Mouse (Mus musculus): Measurements from ENCODE around the gene Erg. TPM values are rescaled to one million over a fixed set of nuclear protein-coding genes. Genes with fewer than 3 reads are reported as not detected.

Gene Erg
- total and polyA plus RNA-seq, 3 experiments = 0.11 to 0.81 (median 0.34) TPM

- Histone ChIP-seq H3K9me3 (replicated peaks; ENCODE audit: low read length) (no peaks in the 10 kb centered on the region), H3K4me2 (ENCODE audit: insufficient read depth, low read depth, poor library complexity, severe bottlenecking) (peak overlapping the region; percentile 18; the same call in 1 of the 2 replicates), H3K79me2 (replicated peaks; ENCODE audit: control insufficient read depth, extremely low read depth, insufficient read depth, poor library complexity, severe bottlenecking) (no peaks in the 10 kb centered on the region), H3K27me3 (replicated peaks) (peaks cover 1% of the 10 kb centered on the region), H3K27ac (ENCODE audit: insufficient read depth, low read depth) (no peak overlapping the region), H3K4me3 (replicated peaks in 1 of 3; ENCODE audit: low read depth in 2 of 3, low read length in 2 of 3, poor library complexity in 1 of 3) (no peak overlapping the region), H3K36me3 (replicated peaks in 1 of 2; ENCODE audit: control insufficient read depth in 1 of 2, insufficient read depth in 1 of 2, low read length in 1 of 2) (no peaks in the 10 kb centered on the region), H3K9ac (ENCODE audit: insufficient read depth, low read depth) (no peak overlapping the region), H3K4me1 (ENCODE audit: control insufficient read depth in 1 of 2, insufficient read depth in 2 of 2) (peaks cover 10 to 14% of the 10 kb centered on the region in 2 experiments)
- dilution Hi-C loops (cut with MboI; ENCODE audit: extremely low pct_ligation_motif_present, extremely low pct_unique_long_range_greater_than_20kb, low sequenced_read_pairs) = no loop called here
- DNase-seq (ENCODE audit: extremely low read depth) = peak; percentile 57
- no peak for TF ChIP-seq MAFK (IDR thresholded peaks at IDR 0.05; ENCODE audit: insufficient replicate concordance, low read length)
- TF ChIP-seq ELF1 (IDR thresholded peaks at IDR 0.05; ENCODE audit: low read depth, low read length) = peak; percentile 65
- no peak for TF ChIP-seq SIN3A (IDR thresholded peaks at IDR 0.05; ENCODE audit: low read length)
- no peak for TF ChIP-seq ZMIZ1 (IDR thresholded peaks at IDR 0.05; ENCODE audit: low read depth, low read length)
- 0 out of 2 replicates have a peak, but pooled peaks have one; percentile 35 for TF ChIP-seq NRF1 (IDR thresholded peaks at IDR 0.05; ENCODE audit: low read depth, low read length)
- TF ChIP-seq ETS1 (conservative IDR thresholded peaks at IDR 0.05; ENCODE audit: low read depth, low read length) = 0 out of 2 replicates have a peak, but pooled peaks have one; percentile 22
- TF ChIP-seq IRF4 (IDR thresholded peaks at IDR 0.05; ENCODE audit: low read depth, low read length) = peak; percentile 82
- TF ChIP-seq MAZ (IDR thresholded peaks at IDR 0.05; ENCODE audit: low read depth, low read length) = 0 out of 2 replicates have a peak, but pooled peaks have one; percentile 48
- TF ChIP-seq ZNF384 (IDR thresholded peaks at IDR 0.05; ENCODE audit: low read depth, low read length) = peak; percentile 35; the same call in 1 of the 2 replicates
- TF ChIP-seq CHD1 (IDR thresholded peaks at IDR 0.05; ENCODE audit: low read depth, low read length) = no peak
- TF ChIP-seq SMC3 (IDR thresholded peaks at IDR 0.05; ENCODE audit: low read depth, low read length) = peak; percentile 86
- peak; percentile 47 for TF ChIP-seq ZC3H11A (IDR thresholded peaks at IDR 0.05; ENCODE audit: low read depth, low read length)
- 0 out of 2 replicates have a peak, but pooled peaks have one; percentile 39 for TF ChIP-seq TCF12 (IDR thresholded peaks at IDR 0.05; ENCODE audit: low read depth, low read length)
- peak in 1 of 2 experiments; percentile 93; a peak in 2 of 4 replicates for TF ChIP-seq CTCF (conservative IDR thresholded peaks at IDR 0.05 in 1 of 2, IDR thresholded peaks at IDR 0.05 in 1 of 2; ENCODE audit: low read depth in 2 of 2, low read length in 2 of 2)
- peak; percentile 17; the same call in 1 of the 2 replicates for TF ChIP-seq BHLHE40 (IDR thresholded peaks at IDR 0.05; ENCODE audit: low read depth, low read length)
- no peak for TF ChIP-seq GABPA (IDR thresholded peaks at IDR 0.05; ENCODE audit: insufficient replicate concordance, low read depth, low read length)
- no peak for TF ChIP-seq MAX (IDR thresholded peaks at IDR 0.05; ENCODE audit: low read length)
- TF ChIP-seq MEF2A (IDR thresholded peaks at IDR 0.05; ENCODE audit: borderline replicate concordance, low read depth, low read length) = 0 out of 2 replicates have a peak, but pooled peaks have one; percentile 47
- peak; percentile 40 for TF ChIP-seq EP300 (IDR thresholded peaks at IDR 0.05; ENCODE audit: low read length)
- peak; percentile 77 for TF ChIP-seq RAD21 (IDR thresholded peaks at IDR 0.05; ENCODE audit: low read depth, low read length)
- in situ Hi-C loops (cut with MboI; ENCODE audit: low pct_ligation_motif_present, low pct_unique_long_range_greater_than_20kb, low sequenced_read_pairs) = loop anchor here (5.0 to 25.0 kb wide), 3 partner anchors 135 to 623 kb away; no protein-coding TSS in a partner anchor
Observed at GRCm38 (mm10) chr16:95342030-95342429, 244.4 kb downstream of the Erg start.
